Mouse (Mus musculus): ENCODE measurements at regions not wholly inside any gene's neighbourhood (a gene's known extent, or its start where the extent isn't known, plus 50 kb on each side); places are given as distances from the start of the nearest gene placed in this dataset.

GRCm38 (mm10) chr4:9012787-9013186 is 773.9 kb upstream of the Car8 start:
- ATAC-seq (replicated peaks; ENCODE audit: low FRiP score, poor library complexity, severe bottlenecking) = no peak

GRCm38 (mm10) chr4:9011952-9012351 is 773.1 kb upstream of the Car8 start:
- no peak for ATAC-seq (replicated peaks; ENCODE audit: low FRiP score, poor library complexity, severe bottlenecking)

- no peak for ATAC-seq (replicated peaks; ENCODE audit: low FRiP score, poor library complexity, severe bottlenecking)
Measured at GRCm38 (mm10) chr4:9011129-9011518, 772.3 kb upstream of the Car8 start.

GRCm38 (mm10) chr4:9010381-9011128 is 771.7 kb upstream of the Car8 start:
- no peak for ATAC-seq (replicated peaks; ENCODE audit: low FRiP score, poor library complexity, severe bottlenecking)

GRCm38 (mm10) chr4:9009656-9010055 is 770.8 kb upstream of the Car8 start:
- no peak for ATAC-seq (replicated peaks; ENCODE audit: low FRiP score, poor library complexity, severe bottlenecking)

GRCm38 (mm10) chr4:9005938-9006626 is 767.2 kb upstream of the Car8 start:
- ATAC-seq (replicated peaks; ENCODE audit: low FRiP score, poor library complexity, severe bottlenecking) = no peak

GRCm38 (mm10) chr4:9003891-9004290 is 765.0 kb upstream of the Car8 start:
- no peak for ATAC-seq (replicated peaks; ENCODE audit: low FRiP score, poor library complexity, severe bottlenecking)

GRCm38 (mm10) chr4:9002380-9002779 is 763.5 kb upstream of the Car8 start:
- no peak for ATAC-seq (replicated peaks; ENCODE audit: low FRiP score, poor library complexity, severe bottlenecking)

- no peak for ATAC-seq (replicated peaks; ENCODE audit: low FRiP score, poor library complexity, severe bottlenecking)
Measured at GRCm38 (mm10) chr4:8998606-8999005, 759.8 kb upstream of the Car8 start.

GRCm38 (mm10) chr4:8992171-8992570 is 753.3 kb upstream of the Car8 start:
- no peak for ATAC-seq (replicated peaks; ENCODE audit: low FRiP score, poor library complexity, severe bottlenecking)

GRCm38 (mm10) chr4:8990551-8990950 is 751.7 kb upstream of the Car8 start:
- ATAC-seq (replicated peaks; ENCODE audit: low FRiP score, poor library complexity, severe bottlenecking) = no peak

GRCm38 (mm10) chr4:8989614-8990013 is 750.8 kb upstream of the Car8 start:
- no peak for ATAC-seq (replicated peaks; ENCODE audit: low FRiP score, poor library complexity, severe bottlenecking)

GRCm38 (mm10) chr4:8989110-8989509 is 750.3 kb upstream of the Car8 start:
- ATAC-seq (replicated peaks; ENCODE audit: low FRiP score, poor library complexity, severe bottlenecking) = no peak

GRCm38 (mm10) chr4:8988345-8988733 is 749.5 kb upstream of the Car8 start:
- no peak for ATAC-seq (replicated peaks; ENCODE audit: low FRiP score, poor library complexity, severe bottlenecking)

GRCm38 (mm10) chr4:8987544-8988344 is 748.9 kb upstream of the Car8 start:
- ATAC-seq (replicated peaks; ENCODE audit: low FRiP score, poor library complexity, severe bottlenecking) = no peak

- ATAC-seq (replicated peaks; ENCODE audit: low FRiP score, poor library complexity, severe bottlenecking) = no peak
Measured at GRCm38 (mm10) chr4:8986394-8987091, 747.7 kb upstream of the Car8 start.

- no peak for ATAC-seq (replicated peaks; ENCODE audit: low FRiP score, poor library complexity, severe bottlenecking)
Measured at GRCm38 (mm10) chr4:8984059-8984606, 745.3 kb upstream of the Car8 start.

GRCm38 (mm10) chr4:8978949-8979348 is 740.1 kb upstream of the Car8 start:
- ATAC-seq (replicated peaks; ENCODE audit: low FRiP score, poor library complexity, severe bottlenecking) = no peak

GRCm38 (mm10) chr4:8969951-8970455 is 731.2 kb upstream of the Car8 start:
- ATAC-seq (replicated peaks; ENCODE audit: low FRiP score, poor library complexity, severe bottlenecking) = no peak

GRCm38 (mm10) chr4:8968741-8969140 is 729.9 kb upstream of the Car8 start:
- ATAC-seq (replicated peaks; ENCODE audit: low FRiP score, poor library complexity, severe bottlenecking) = no peak

Data from erythroblast, adult 5-6 weeks (primary cell).